Mouse (Mus musculus): ENCODE measurements around the gene Tfam. TPM values are rescaled to one million over a fixed set of nuclear protein-coding genes. Genes with fewer than 3 reads are reported as not detected.

Gene Tfam
- polyA plus RNA-seq, 1 experiment from 2014 or later, result 101 TPM

- Histone ChIP-seq H3K27ac (ENCODE audit: low read depth, low read length) (no peak overlapping the region), H3K27me3 (ENCODE audit: control insufficient read depth, insufficient read depth, low read length) (no peaks in the 10 kb centered on the region), H3K9me3 (ENCODE audit: control insufficient read depth, low read length) (no peaks in the 10 kb centered on the region), H3K36me3 (ENCODE audit: control insufficient read depth, insufficient read depth, low read length) (no peaks in the 10 kb centered on the region), H3K9ac (ENCODE audit: low read length) (no peak overlapping the region), H3K4me3 (ENCODE audit: low read depth, low read length) (no peak overlapping the region), H3K4me2 (no peak overlapping the region), H3K4me1 (ENCODE audit: control insufficient read depth, insufficient read depth, low read length) (no peaks in the 10 kb centered on the region)
- DNase-seq (ENCODE audit: low spot score, missing footprints), result no peak
- 64% methylated on average over 7 of the region's 7 CpGs for WGBS
- ATAC-seq (ENCODE audit: low FRiP score), result no peak
Observed at GRCm38 (mm10) chr10:71183339-71184031, 54.6 kb downstream of the Tfam start.

- DNase-seq (ENCODE audit: low spot score, missing footprints), result peak; percentile 57
- Histone ChIP-seq H3K27me3 (ENCODE audit: control insufficient read depth, insufficient read depth, low read length) (no peaks in the 10 kb centered on the region), H3K4me2 (no peak overlapping the region), H3K4me3 (ENCODE audit: low read depth, low read length) (no peak overlapping the region), H3K36me3 (ENCODE audit: control insufficient read depth, insufficient read depth, low read length) (no peaks in the 10 kb centered on the region), H3K9me3 (ENCODE audit: control insufficient read depth, low read length) (no peaks in the 10 kb centered on the region), H3K4me1 (ENCODE audit: control insufficient read depth, insufficient read depth, low read length) (no peaks in the 10 kb centered on the region), H3K27ac (ENCODE audit: low read depth, low read length) (no peak overlapping the region), H3K9ac (ENCODE audit: low read length) (no peak overlapping the region)
- no peak for ATAC-seq (ENCODE audit: low FRiP score)
- 92% methylated on average over 4 of the region's 4 CpGs for WGBS
Observed at GRCm38 (mm10) chr10:71181931-71182330, 56.1 kb downstream of the Tfam start.

- Histone ChIP-seq H3K9ac (ENCODE audit: low read length) (no peak overlapping the region), H3K4me2 (no peak overlapping the region), H3K9me3 (ENCODE audit: control insufficient read depth, low read length) (no peaks in the 10 kb centered on the region), H3K27ac (ENCODE audit: low read depth, low read length) (no peak overlapping the region), H3K4me1 (ENCODE audit: control insufficient read depth, insufficient read depth, low read length) (no peaks in the 10 kb centered on the region), H3K4me3 (ENCODE audit: low read depth, low read length) (no peak overlapping the region), H3K36me3 (ENCODE audit: control insufficient read depth, insufficient read depth, low read length) (no peaks in the 10 kb centered on the region), H3K27me3 (ENCODE audit: control insufficient read depth, insufficient read depth, low read length) (no peaks in the 10 kb centered on the region)
- WGBS, result 84% methylated on average over 2 of the region's 2 CpGs
- ATAC-seq (ENCODE audit: low FRiP score) (no peak), DNase-seq (ENCODE audit: low spot score, missing footprints) (no peak)
Observed at GRCm38 (mm10) chr10:71181091-71181490, 57.0 kb downstream of the Tfam start.

- H3K36me3 ChIP-seq (ENCODE audit: control insufficient read depth, insufficient read depth, low read length), result no peaks in the 10 kb centered on the region
- DNase-seq (ENCODE audit: low spot score, missing footprints) (peak; percentile 76), ATAC-seq (ENCODE audit: low FRiP score) (no peak)
- WGBS, result 68% methylated on average over 2 of the region's 2 CpGs
- H3K9ac ChIP-seq (ENCODE audit: low read length), result no peak overlapping the region
- H3K4me1 ChIP-seq (ENCODE audit: control insufficient read depth, insufficient read depth, low read length), result no peaks in the 10 kb centered on the region
- H3K9me3 ChIP-seq (ENCODE audit: control insufficient read depth, low read length), result no peaks in the 10 kb centered on the region
- no peaks in the 10 kb centered on the region for H3K27me3 ChIP-seq (ENCODE audit: control insufficient read depth, insufficient read depth, low read length)
- H3K4me2 ChIP-seq, result no peak overlapping the region
- H3K4me3 ChIP-seq (ENCODE audit: low read depth, low read length), result no peak overlapping the region
- no peak overlapping the region for H3K27ac ChIP-seq (ENCODE audit: low read depth, low read length)
Observed at GRCm38 (mm10) chr10:71180057-71180456, 58.0 kb downstream of the Tfam start.

- ATAC-seq (ENCODE audit: low FRiP score) (no peak), DNase-seq (ENCODE audit: low spot score, missing footprints) (peak; percentile 8)
- WGBS, result 90% methylated on average over 7 of the region's 7 CpGs
- no peaks in the 10 kb centered on the region for H3K36me3 ChIP-seq (ENCODE audit: control insufficient read depth, insufficient read depth, low read length)
- H3K9ac ChIP-seq (ENCODE audit: low read length), result no peak overlapping the region
- no peak overlapping the region for H3K4me3 ChIP-seq (ENCODE audit: low read depth, low read length)
- H3K27me3 ChIP-seq (ENCODE audit: control insufficient read depth, insufficient read depth, low read length), result no peaks in the 10 kb centered on the region
- no peak overlapping the region for H3K4me2 ChIP-seq
- no peaks in the 10 kb centered on the region for H3K4me1 ChIP-seq (ENCODE audit: control insufficient read depth, insufficient read depth, low read length)
- no peaks in the 10 kb centered on the region for H3K9me3 ChIP-seq (ENCODE audit: control insufficient read depth, low read length)
- H3K27ac ChIP-seq (ENCODE audit: low read depth, low read length), result no peak overlapping the region
Observed at GRCm38 (mm10) chr10:71177201-71177600, 60.9 kb downstream of the Tfam start.

GRCm38 (mm10) chr10:71176341-71176740, 61.7 kb downstream of the Tfam start:
- H3K4me2 ChIP-seq, result no peak overlapping the region
- no peaks in the 10 kb centered on the region for H3K9me3 ChIP-seq (ENCODE audit: control insufficient read depth, low read length)
- no peaks in the 10 kb centered on the region for H3K4me1 ChIP-seq (ENCODE audit: control insufficient read depth, insufficient read depth, low read length)
- no peaks in the 10 kb centered on the region for H3K27me3 ChIP-seq (ENCODE audit: control insufficient read depth, insufficient read depth, low read length)
- ATAC-seq (ENCODE audit: low FRiP score) (no peak), DNase-seq (ENCODE audit: low spot score, missing footprints) (peak; percentile 69)
- no peak overlapping the region for H3K27ac ChIP-seq (ENCODE audit: low read depth, low read length)
- 71% methylated on average over 8 of the region's 8 CpGs for WGBS
- no peak overlapping the region for H3K9ac ChIP-seq (ENCODE audit: low read length)
- H3K4me3 ChIP-seq (ENCODE audit: low read depth, low read length), result no peak overlapping the region
- no peaks in the 10 kb centered on the region for H3K36me3 ChIP-seq (ENCODE audit: control insufficient read depth, insufficient read depth, low read length)

Other genes starting within 250 kb of the Tfam start
- 9.2 and 9.6 TPM in 2 replicates for gene Bicc1, start 78.6 kb downstream of the Tfam start, polyA plus RNA-seq (2014; fragmentation: Nextera tagmentation; extraction: Ambion mirVana)
- 176 and 184 TPM in 2 replicates for gene Ube2d1, start 47.0 kb upstream of the Tfam start, polyA plus RNA-seq (2014; fragmentation: Nextera tagmentation; extraction: Ambion mirVana)
- 152 and 155 TPM in 2 replicates for gene Cisd1, start 106.7 kb upstream of the Tfam start, polyA plus RNA-seq (2014; fragmentation: Nextera tagmentation; extraction: Ambion mirVana)
- gene Ipmk, start 109.5 kb upstream of the Tfam start, polyA plus RNA-seq (2014; fragmentation: Nextera tagmentation; extraction: Ambion mirVana), result 24.8 and 24.9 TPM in 2 replicates